Mouse (Mus musculus) gastrocnemius, postnatal 10 days (tissue): ENCODE measurements around the gene Fanci. TPM values are rescaled to one million over a fixed set of nuclear protein-coding genes. Genes with fewer than 3 reads are reported as not detected.
A peak's percentile ranks its signal among the peaks of the same experiment; 100 is the strongest.

Source experiments
- DNase-seq: peaks from one replicate; pipeline ENCODE4 v3.0.0; 2021; ENCODE audit warnings: mixed read lengths
- long read RNA-seq, 2 experiments: library from polyadenylated mRNA; stranded (forward); transcript quantifications; one replicate each; pipeline ENCODE4 v2.0.0; 2021
- total RNA-seq, 2 experiments: library from RNA; stranded (reverse); gene quantifications; 2 replicates each; pipeline ENCODE4 v1.2.3; 2021

Fanci gene
- total RNA-seq = 1 to 10 TPM; 1.4 to 1.5 TPM
- long read RNA-seq, experiment 1, full-length matches to known transcripts = 3 of 3 reads
- long read RNA-seq, experiment 1, partial matches to known transcripts = 0 of 3 reads
- long read RNA-seq, experiment 1, other reads (novel, unspliced or antisense) = 0 of 3 reads
- long read RNA-seq, experiment 2, full-length matches to known transcripts = 2 of 4 reads
- long read RNA-seq, experiment 2, partial matches to known transcripts = 1 of 4 reads
- long read RNA-seq, experiment 2, other reads (novel, unspliced or antisense) = 1 of 4 reads

GRCm38 (mm10) chr7:79391883-79392649, at the start of gene Fanci:
Fanci (plus strand) TSS chr7:79391929.
- DNase-seq = peak; percentile 98

- DNase-seq = peak; percentile 71
These were observed 45.8 kb upstream of the Fanci start for GRCm38 (mm10) chr7:79345902-79346301.

DNA sequence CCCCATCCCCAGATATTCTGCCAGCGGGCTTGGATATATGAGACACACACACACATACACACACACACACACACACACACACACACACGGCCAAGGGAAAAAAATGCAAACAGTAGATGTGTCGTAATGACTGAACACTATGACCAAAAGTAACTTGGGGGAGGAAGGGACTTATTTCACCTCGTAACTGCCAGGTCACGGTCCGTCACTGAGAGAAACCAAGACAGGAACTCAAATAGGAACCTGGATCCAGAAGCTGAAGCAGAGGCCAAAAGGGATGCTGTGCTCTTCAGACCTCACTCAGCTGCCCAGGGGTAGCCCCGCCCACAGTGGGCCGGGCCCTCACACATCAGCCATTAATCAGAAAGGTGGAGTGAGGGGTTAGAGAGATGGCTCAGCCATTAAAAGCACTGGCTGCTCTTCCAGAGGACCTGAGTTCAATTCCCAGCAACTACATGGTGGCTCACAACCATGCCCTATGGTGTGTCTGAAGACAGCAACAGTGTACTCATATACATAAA, 45.1 kb upstream of the Fanci start:
- DNase-seq = no peak

DNA sequence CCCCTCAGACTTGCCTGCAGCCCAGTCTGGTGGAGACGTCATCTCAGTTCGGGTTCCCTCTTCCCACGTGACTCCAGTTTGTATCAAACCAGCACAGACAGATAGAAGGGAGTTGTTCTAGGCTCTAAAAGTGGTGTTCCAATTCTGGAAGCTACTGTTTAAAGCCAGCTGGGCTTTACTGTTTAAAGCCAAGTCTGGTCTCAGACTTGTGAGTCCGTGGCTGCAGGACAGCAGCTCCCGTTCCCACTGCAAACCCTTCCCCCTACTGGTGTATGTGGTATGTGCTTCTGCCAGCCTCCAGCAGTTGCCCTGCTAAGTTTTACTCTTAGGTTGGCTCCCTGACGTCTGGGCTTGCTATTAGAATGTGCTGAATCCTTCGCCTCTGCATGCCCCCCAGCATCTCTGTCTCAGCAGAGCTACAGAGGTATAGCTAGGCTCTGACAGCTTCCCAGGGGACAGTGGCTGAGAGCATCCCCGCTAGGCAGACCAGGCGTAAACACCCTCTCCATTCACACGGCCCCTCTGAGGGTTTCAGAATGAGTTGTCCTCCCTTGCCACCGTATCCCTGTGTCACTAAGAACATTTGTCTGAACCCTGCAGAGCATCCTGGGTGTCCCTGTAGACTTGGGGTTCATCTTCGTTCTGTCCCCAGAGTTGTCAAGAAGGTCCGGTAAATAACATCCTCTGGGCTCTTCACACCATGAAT, 44.5 kb upstream of the Fanci start:
- DNase-seq = no peak

- DNase-seq = no peak
These were observed 42.9 kb upstream of the Fanci start for GRCm38 (mm10) chr7:79348816-79349215.

- peak; percentile 68 for DNase-seq
These were observed 41.9 kb upstream of the Fanci start for GRCm38 (mm10) chr7:79349738-79350386.

DNA sequence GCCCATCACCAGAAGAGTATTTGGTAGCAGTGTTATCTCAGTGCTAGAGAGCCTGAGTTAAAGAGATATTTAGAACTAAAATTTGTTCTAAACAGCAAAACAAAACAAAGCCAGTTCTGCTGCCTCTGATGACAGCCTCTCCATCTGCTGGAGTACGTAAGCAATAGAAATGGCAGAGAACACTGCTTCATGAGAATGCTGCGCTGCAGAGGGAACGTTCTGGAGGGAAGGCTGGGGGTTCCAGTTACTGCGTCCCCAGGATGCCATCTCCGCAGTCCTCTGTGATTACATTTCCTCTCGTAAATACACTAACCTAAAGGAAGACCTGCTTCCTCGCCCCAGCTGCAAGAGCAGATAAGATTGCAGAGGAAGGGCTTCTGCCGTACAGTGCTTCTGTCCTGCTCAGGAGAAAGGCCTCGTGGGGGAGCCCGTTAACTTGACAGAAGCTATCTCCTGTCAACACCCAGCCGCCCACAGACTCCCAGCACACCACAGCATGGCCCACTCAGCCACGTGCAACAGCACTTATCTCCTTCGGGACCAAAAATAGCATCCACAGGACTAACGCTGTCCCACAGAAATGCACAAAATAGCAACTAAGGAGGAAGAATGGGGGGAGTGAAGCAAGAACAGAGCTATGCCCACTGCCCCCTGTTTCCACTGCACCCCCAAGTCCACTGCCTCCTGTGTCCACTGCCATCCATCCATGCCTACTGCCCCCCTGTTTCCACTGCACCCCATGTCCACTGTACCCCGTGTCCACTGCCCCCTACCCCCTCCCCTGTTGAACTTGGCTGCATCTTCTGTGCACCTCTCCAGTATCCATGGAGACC, 33.2 kb upstream of the Fanci start:
- DNase-seq = no peak

GRCm38 (mm10) chr7:79359183-79359435, 32.6 kb upstream of the Fanci start:
- no peak for DNase-seq

GRCm38 (mm10) chr7:79360056-79360455, 31.7 kb upstream of the Fanci start:
- DNase-seq = no peak

DNA sequence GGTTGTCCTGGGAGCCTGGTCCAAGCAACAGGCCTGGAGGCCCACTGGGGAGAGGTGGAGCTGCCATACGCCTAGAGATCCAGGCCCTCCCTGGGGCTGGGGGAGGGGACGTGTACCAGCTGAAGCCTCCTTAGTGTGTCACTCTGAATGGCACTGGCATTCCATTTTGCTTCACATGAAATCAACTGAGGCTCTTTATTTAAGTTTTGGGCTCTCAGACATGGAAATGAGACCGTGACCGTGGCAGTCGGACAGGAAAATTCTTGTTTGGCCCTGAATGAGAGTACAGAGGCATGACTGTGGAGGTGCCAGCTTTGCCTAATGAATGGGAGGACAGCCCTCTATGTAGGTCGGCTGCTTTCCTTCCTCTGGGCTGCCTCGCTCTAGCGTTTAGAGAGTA, 29.5 kb upstream of the Fanci start:
- no peak for DNase-seq

- no peak for DNase-seq
These were observed 28.9 kb upstream of the Fanci start for GRCm38 (mm10) chr7:79362830-79363229.

GRCm38 (mm10) chr7:79363370-79364043, 28.2 kb upstream of the Fanci start:
- DNase-seq = peak; percentile 38

- DNase-seq = no peak
These were observed 23.1 kb upstream of the Fanci start for GRCm38 (mm10) chr7:79368664-79369063.

GRCm38 (mm10) chr7:79369416-79369815, 22.3 kb upstream of the Fanci start:
- no peak for DNase-seq

DNA sequence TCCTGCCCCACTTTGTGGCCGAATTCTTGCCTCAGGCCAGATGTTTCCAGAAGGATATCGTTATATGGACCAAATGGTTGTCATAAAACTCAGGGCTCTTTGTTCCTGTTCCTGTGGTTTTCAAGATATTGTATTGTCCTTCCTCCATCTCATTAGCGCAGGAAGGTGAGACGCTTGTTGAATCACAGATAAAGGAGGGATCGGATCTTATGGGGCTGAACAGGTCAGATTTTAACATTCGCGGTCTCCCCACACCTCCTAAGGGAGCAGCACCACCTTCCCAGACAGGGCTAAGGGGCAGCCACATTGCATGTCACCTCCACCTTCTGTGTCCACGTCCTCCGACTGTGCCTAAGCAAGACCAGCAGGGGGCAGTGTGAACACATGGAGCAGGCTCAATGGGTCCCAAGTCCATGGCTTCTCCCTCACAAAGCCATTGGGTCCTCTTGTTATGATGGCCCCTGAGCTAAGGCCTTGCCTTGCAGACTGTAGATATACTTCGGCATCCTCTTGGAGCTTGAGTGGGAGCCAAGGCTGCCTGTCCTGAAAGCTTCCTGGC, 20.3 kb upstream of the Fanci start:
- DNase-seq = peak; percentile 74

- DNase-seq = no peak
These were observed 17.7 kb upstream of the Fanci start for GRCm38 (mm10) chr7:79374017-79374416.

DNA sequence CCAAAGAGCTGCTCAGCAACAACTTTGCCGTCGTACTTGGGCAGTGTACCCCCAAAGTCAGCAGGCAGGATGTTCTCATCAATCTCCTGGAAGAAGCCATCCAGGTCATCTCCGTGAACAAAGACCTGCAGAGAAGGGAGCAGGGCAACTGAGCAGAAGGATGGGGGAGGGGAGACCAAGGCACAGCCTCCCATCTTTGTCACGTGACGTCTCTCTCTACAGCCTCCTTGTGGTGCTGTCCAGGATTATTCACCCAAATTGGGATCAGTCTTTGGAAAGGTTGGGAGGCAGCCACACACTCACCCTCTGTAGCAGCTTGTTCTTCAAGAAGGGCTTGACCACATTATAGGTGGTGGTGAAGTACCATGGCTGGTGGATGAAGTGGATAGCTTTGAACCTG, 16.1 kb upstream of the Fanci start:
- DNase-seq = no peak

GRCm38 (mm10) chr7:79376516-79377275, 15.0 kb upstream of the Fanci start:
- no peak for DNase-seq

DNA sequence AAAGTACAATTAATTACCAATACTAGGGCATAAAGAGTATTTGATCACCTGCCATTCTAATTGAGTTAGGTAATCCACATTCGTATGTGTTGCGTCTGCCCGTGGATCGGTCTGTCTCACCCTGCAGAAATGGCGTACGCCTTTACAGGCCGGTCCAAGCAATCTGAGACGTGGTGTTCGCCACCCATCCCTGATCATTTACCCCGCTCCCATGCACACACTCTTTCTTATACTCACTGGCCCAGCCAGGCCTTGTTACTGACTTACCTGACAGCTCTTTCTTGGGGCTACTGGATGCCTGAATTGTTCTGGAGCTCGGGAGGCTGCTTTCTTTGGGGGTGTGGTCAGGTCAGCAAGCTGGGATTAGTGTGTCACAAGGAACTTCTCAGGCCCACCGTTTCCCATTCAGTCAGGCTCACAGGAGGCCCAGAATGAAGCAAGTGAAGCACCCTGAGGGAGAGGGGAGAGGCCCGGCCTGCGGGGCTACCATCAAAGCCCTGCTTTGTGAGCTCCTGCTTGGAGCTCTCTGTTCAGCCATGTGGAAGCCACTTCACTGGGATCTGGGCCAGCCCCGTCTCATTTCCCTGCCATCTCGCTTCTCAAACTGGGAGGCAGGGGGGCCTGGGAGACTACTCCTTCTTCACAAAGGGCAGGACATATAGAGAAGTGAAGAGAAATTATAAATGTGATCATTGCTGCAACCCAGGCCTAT, 5.2 kb upstream of the Fanci start, which contains the start of gene Rlbp1:
Gene Rlbp1 (minus strand): TSS at position 627 of the 712 bp plus-strand sequence.
- DNase-seq = no peak
